Mouse (Mus musculus): Measurements from ENCODE around the gene Pomt1. TPM values are rescaled to one million over a fixed set of nuclear protein-coding genes. Genes with fewer than 3 reads are reported as not detected.

Pomt1 gene
- polyA plus RNA-seq, 1 experiment, result not detected

DNA sequence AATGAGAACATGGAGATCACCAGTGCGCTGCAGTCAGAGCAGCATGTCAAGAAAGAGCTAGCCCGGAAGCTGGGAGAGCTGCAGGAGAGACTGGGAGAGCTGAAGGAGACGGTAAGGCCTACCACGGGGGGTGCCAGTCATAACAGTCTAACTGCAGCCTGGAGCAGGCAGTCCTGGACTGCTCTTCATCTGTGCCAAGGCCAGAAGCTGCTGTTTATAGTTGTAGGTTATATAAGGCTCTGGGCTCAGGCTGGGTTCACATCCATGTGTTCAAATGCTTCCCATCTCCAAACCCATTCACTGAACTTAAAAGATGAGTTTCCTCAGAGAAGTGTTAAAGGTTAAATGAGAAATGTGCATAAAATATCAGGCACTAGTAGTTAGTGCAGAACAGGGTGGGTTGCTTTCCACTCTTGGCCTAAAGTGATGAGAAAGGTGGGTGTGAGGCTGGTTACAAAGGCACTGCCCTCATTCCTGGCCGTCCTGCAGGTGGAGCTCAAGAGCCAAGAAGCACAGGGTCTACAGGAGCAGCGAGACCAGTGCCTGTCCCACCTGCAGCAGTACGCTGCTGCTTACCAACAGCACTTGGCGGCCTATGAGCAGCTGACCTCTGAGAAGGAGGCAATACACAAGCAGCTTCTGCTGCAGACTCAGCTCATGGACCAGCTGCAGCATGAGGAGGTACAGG lies 67.9 kb downstream of the Pomt1 start:
- Histone ChIP-seq H3K4me1 (ENCODE audit: control insufficient read depth, insufficient read depth, low read length) (peaks cover 4% of the 10 kb centered on the region; the same call in 1 of the 2 replicates), H3K27ac (ENCODE audit: insufficient read depth, low read depth, low read length) (no peak overlapping the region), H3K4me3 (ENCODE audit: insufficient read depth, low read depth, low read length) (no peak overlapping the region)
- 46% methylated on average over 8 of the region's 8 CpGs for WGBS
- peak; percentile 60; the same call in 1 of the 2 replicates for TF ChIP-seq CTCF (IDR thresholded peaks at IDR 0.05; ENCODE audit: insufficient read depth, low read depth, low read length)
- TF ChIP-seq POLR2A (IDR thresholded peaks at IDR 0.05; ENCODE audit: insufficient read depth, low read depth, low read length), result no peak

Other genes starting within 250 kb of the Pomt1 start
- not detected in 2 replicates for gene Fam78a, start 151.7 kb upstream of the Pomt1 start, polyA plus RNA-seq (2012; ENCODE audit: insufficient read depth, insufficient read length, low replicate concordance, missing spikeins)
- gene Plpp7, start 141.1 kb upstream of the Pomt1 start, polyA plus RNA-seq (2012; ENCODE audit: insufficient read depth, insufficient read length, low replicate concordance, missing spikeins), result not detected in 2 replicates
- 70.7 and 86.2 TPM in 2 replicates for gene Prrc2b, start 85.5 kb upstream of the Pomt1 start, polyA plus RNA-seq (2012; ENCODE audit: insufficient read depth, insufficient read length, low replicate concordance, missing spikeins)
- not detected in 2 replicates for gene Uck1, start 23.6 kb downstream of the Pomt1 start, polyA plus RNA-seq (2012; ENCODE audit: insufficient read depth, insufficient read length, low replicate concordance, missing spikeins)
- gene Golga2, start 50.8 kb downstream of the Pomt1 start, polyA plus RNA-seq (2012; ENCODE audit: insufficient read depth, insufficient read length, low replicate concordance, missing spikeins), result 105 TPM in 1 of 2 replicates, not detected in the other
- gene Swi5, start 51.5 kb downstream of the Pomt1 start, polyA plus RNA-seq (2012; ENCODE audit: insufficient read depth, insufficient read length, low replicate concordance, missing spikeins), result not detected in 2 replicates
- gene Ciz1, start 115.7 kb downstream of the Pomt1 start, polyA plus RNA-seq (2012; ENCODE audit: insufficient read depth, insufficient read length, low replicate concordance, missing spikeins), result not detected in 2 replicates
- 153 TPM in 1 of 2 replicates, not detected in the other for gene Dnm1, start 116.7 kb downstream of the Pomt1 start, polyA plus RNA-seq (2012; ENCODE audit: insufficient read depth, insufficient read length, low replicate concordance, missing spikeins)
- gene 1110008P14Rik, start 145.3 kb downstream of the Pomt1 start, polyA plus RNA-seq (2012; ENCODE audit: insufficient read depth, insufficient read length, low replicate concordance, missing spikeins), result not detected in 2 replicates
- not detected in 2 replicates for gene Lcn2, start 151.7 kb downstream of the Pomt1 start, polyA plus RNA-seq (2012; ENCODE audit: insufficient read depth, insufficient read length, low replicate concordance, missing spikeins)
- not detected in 2 replicates for gene Ptges2, start 159.3 kb downstream of the Pomt1 start, polyA plus RNA-seq (2012; ENCODE audit: insufficient read depth, insufficient read length, low replicate concordance, missing spikeins)
- gene Naif1, start 213.9 kb downstream of the Pomt1 start, polyA plus RNA-seq (2012; ENCODE audit: insufficient read depth, insufficient read length, low replicate concordance, missing spikeins), result not detected in 2 replicates
- 221 TPM in 1 of 2 replicates, not detected in the other for gene Slc25a25, start 214.9 kb downstream of the Pomt1 start, polyA plus RNA-seq (2012; ENCODE audit: insufficient read depth, insufficient read length, low replicate concordance, missing spikeins)

All from olfactory bulb, adult 2 months (tissue).